Mouse (Mus musculus) liver, embryonic 11.5 days (tissue): Measurements from ENCODE around the gene Cd151. TPM values are rescaled to one million over a fixed set of nuclear protein-coding genes. Genes with fewer than 3 reads are reported as not detected.

ENCODE experiments used
- ATAC-seq: fragments of 200-750 bp; cut with Nextera tagmentation; replicated peaks from 2 replicates; pipeline ENCODE4 v1.8.0; 2017; ENCODE audit warnings: moderate number of reproducible peaks, mild to moderate bottlenecking, moderate TSS enrichment, moderate library complexity; ENCODE audit not compliant: low FRiP score
- DNase-seq: peaks from one replicate; pipeline ENCODE4 v3.0.0-alpha.2; 2017; ENCODE audit warnings: low spot score
- H3K27ac ChIP-seq: fragments of 300-500 bp; sonication (generic); 2 replicates; pipeline ENCODE4 v1.5.1; 2014; ENCODE audit warnings: mild to moderate bottlenecking, low read depth, low read length, control low read depth
- H3K27me3 ChIP-seq: fragments of 300-500 bp; sonication (generic); replicated peaks from 2 replicates; pipeline ENCODE4 v1.6.1; 2014; ENCODE audit warnings: low read length, mixed read lengths; ENCODE audit not compliant: control insufficient read depth, insufficient read depth
- H3K36me3 ChIP-seq: fragments of 300-500 bp; sonication (generic); 2 replicates; pipeline ENCODE4 v1.6.1; 2014; ENCODE audit warnings: mild to moderate bottlenecking, low read length, moderate library complexity, mixed read lengths; ENCODE audit not compliant: control insufficient read depth, insufficient read depth
- H3K4me1 ChIP-seq: fragments of 300-500 bp; sonication (generic); replicated peaks from 2 replicates; pipeline ENCODE4 v1.6.1; 2014; ENCODE audit warnings: low read length, mixed read lengths; ENCODE audit not compliant: control insufficient read depth, insufficient read depth
- H3K4me2 ChIP-seq: fragments of 300-500 bp; sonication (generic); 2 replicates; pipeline ENCODE4 v1.6.1; 2014; ENCODE audit warnings: mild to moderate bottlenecking, control low read depth, moderate library complexity
- H3K4me3 ChIP-seq: fragments of 300-500 bp; sonication (generic); 2 replicates; pipeline ENCODE4 v1.5.1; 2014; ENCODE audit warnings: low read depth, low read length, control low read depth
- H3K9ac ChIP-seq: fragments of 300-500 bp; sonication (generic); 2 replicates; pipeline ENCODE4 v1.6.1; 2014; ENCODE audit warnings: low read depth, low read length, control low read depth
- H3K9me3 ChIP-seq: fragments of 300-500 bp; sonication (generic); 2 replicates; pipeline ENCODE4 v1.6.1; 2016; ENCODE audit warnings: low read length, inconsistent platforms, mixed read lengths; ENCODE audit not compliant: control insufficient read depth
- WGBS: fragments of 180-500 bp; shearing (Covaris S2); extraction: QIAGEN DNeasy Blood & Tissue Kit; methylation state at CpG from one replicate; pipeline ENCODE4 v1.1.7; 2014; 5-methylcytosine and 5-hydroxymethylcytosine counted together
- polyA plus RNA-seq: library from polyadenylated mRNA; unstranded; fragments of >200 nt; fragmentation: Nextera tagmentation; extraction: Ambion mirVana; gene quantifications from 2 replicates; pipeline ENCODE4 v1.2.1, GENCODE M21; 2014

Gene Cd151
- polyA plus RNA-seq, result 20.6 and 22.3 TPM in 2 replicates

- Histone ChIP-seq H3K27ac (peak within 1 kb of the TSS; percentile 72), H3K4me2 (peak within 1 kb of the TSS; percentile 88), H3K9ac (peak within 1 kb of the TSS; percentile 85), H3K36me3 (peaks cover 18% of the 10 kb centered on the region), H3K4me3 (peak within 1 kb of the TSS; percentile 78), H3K9me3 (no peaks in the 10 kb centered on the region), H3K4me1 (peaks cover 39% of the 10 kb centered on the region), H3K27me3 (peaks cover 32% of the 10 kb centered on the region)
- ATAC-seq (peak; percentile 81), DNase-seq (peak; percentile 91)
- WGBS, result under 1% methylated on average over 52 of the region's 52 CpGs
These were observed at the start of gene Cd151 for GRCm38 (mm10) chr7:141467230-141468030. Gene Cd151 (plus strand): TSS chr7:141467392.

- Histone ChIP-seq H3K36me3 (no peaks in the 10 kb centered on the region), H3K9ac (no peak overlapping the region), H3K4me2 (no peak overlapping the region), H3K27ac (no peak overlapping the region), H3K4me1 (peaks cover 10% of the 10 kb centered on the region), H3K9me3 (no peaks in the 10 kb centered on the region), H3K27me3 (no peaks in the 10 kb centered on the region), H3K4me3 (no peak overlapping the region)
- 66% methylated on average over 8 of the region's 8 CpGs for WGBS
- ATAC-seq (no peak), DNase-seq (no peak)
These were observed 49.2 kb upstream of the Cd151 start for GRCm38 (mm10) chr7:141417731-141418681.

- Histone ChIP-seq H3K4me1 (peaks cover 6% of the 10 kb centered on the region; the same call in 1 of the 2 replicates), H3K9ac (no peak overlapping the region), H3K36me3 (no peaks in the 10 kb centered on the region), H3K27ac (no peak overlapping the region), H3K4me2 (no peak overlapping the region), H3K9me3 (no peaks in the 10 kb centered on the region), H3K4me3 (no peak overlapping the region), H3K27me3 (no peaks in the 10 kb centered on the region)
- DNase-seq (no peak), ATAC-seq (no peak)
- WGBS, result 68% methylated on average over 7 of the region's 7 CpGs
These were observed 48.2 kb upstream of the Cd151 start for GRCm38 (mm10) chr7:141418970-141419369.

- no peaks in the 10 kb centered on the region for H3K36me3 ChIP-seq
- DNase-seq, result no peak
- no peaks in the 10 kb centered on the region for H3K9me3 ChIP-seq
- no peak overlapping the region for H3K9ac ChIP-seq
- WGBS, result 65% methylated on average over 9 of the region's 9 CpGs
- H3K4me1 ChIP-seq, result no peaks in the 10 kb centered on the region
- peak overlapping the region; percentile 30 for H3K27ac ChIP-seq
- no peak for ATAC-seq
- no peak overlapping the region for H3K4me3 ChIP-seq
- no peak overlapping the region for H3K4me2 ChIP-seq
- no peaks in the 10 kb centered on the region for H3K27me3 ChIP-seq
These were observed 47.0 kb upstream of the Cd151 start for GRCm38 (mm10) chr7:141420030-141420702.

GRCm38 (mm10) chr7:141423811-141424210 lies 43.4 kb upstream of the Cd151 start:
- no peaks in the 10 kb centered on the region; the same call in 1 of the 2 replicates for H3K4me1 ChIP-seq
- H3K27me3 ChIP-seq, result no peaks in the 10 kb centered on the region
- ATAC-seq (no peak), DNase-seq (no peak)
- 70% methylated on average over 4 of the region's 4 CpGs for WGBS
- H3K27ac ChIP-seq, result no peak overlapping the region
- H3K9me3 ChIP-seq, result no peaks in the 10 kb centered on the region
- H3K4me2 ChIP-seq, result no peak overlapping the region
- H3K36me3 ChIP-seq, result no peaks in the 10 kb centered on the region
- no peak overlapping the region; the same call in 1 of the 2 replicates for H3K9ac ChIP-seq
- H3K4me3 ChIP-seq, result no peak overlapping the region

- no peaks in the 10 kb centered on the region for H3K27me3 ChIP-seq
- H3K9me3 ChIP-seq, result no peaks in the 10 kb centered on the region
- H3K4me1 ChIP-seq, result peaks cover 6% of the 10 kb centered on the region
- ATAC-seq, result no peak
- H3K9ac ChIP-seq, result no peak overlapping the region
- no peak overlapping the region for H3K27ac ChIP-seq
- peaks cover 6% of the 10 kb centered on the region; the same call in 1 of the 2 replicates for H3K36me3 ChIP-seq
- no peak overlapping the region for H3K4me3 ChIP-seq
- no peak for DNase-seq
- WGBS, result 70% methylated on average over 12 of the region's 12 CpGs
- H3K4me2 ChIP-seq, result no peak overlapping the region
These were observed 40.1 kb upstream of the Cd151 start for GRCm38 (mm10) chr7:141426948-141427730.

GRCm38 (mm10) chr7:141428701-141429100 lies 38.5 kb upstream of the Cd151 start:
- H3K4me1 ChIP-seq, result peaks cover 7% of the 10 kb centered on the region
- no peaks in the 10 kb centered on the region for H3K9me3 ChIP-seq
- no peak overlapping the region for H3K9ac ChIP-seq
- ATAC-seq (no peak), DNase-seq (no peak)
- no peak overlapping the region for H3K4me3 ChIP-seq
- WGBS, result 56% methylated on average over 5 of the region's 5 CpGs
- H3K27ac ChIP-seq, result no peak overlapping the region
- peaks cover 11% of the 10 kb centered on the region; the same call in 1 of the 2 replicates for H3K36me3 ChIP-seq
- no peak overlapping the region for H3K4me2 ChIP-seq
- H3K27me3 ChIP-seq, result no peaks in the 10 kb centered on the region
